ENCODE assay signal across 9 mouse cellular contexts in the genomic region with DNA sequence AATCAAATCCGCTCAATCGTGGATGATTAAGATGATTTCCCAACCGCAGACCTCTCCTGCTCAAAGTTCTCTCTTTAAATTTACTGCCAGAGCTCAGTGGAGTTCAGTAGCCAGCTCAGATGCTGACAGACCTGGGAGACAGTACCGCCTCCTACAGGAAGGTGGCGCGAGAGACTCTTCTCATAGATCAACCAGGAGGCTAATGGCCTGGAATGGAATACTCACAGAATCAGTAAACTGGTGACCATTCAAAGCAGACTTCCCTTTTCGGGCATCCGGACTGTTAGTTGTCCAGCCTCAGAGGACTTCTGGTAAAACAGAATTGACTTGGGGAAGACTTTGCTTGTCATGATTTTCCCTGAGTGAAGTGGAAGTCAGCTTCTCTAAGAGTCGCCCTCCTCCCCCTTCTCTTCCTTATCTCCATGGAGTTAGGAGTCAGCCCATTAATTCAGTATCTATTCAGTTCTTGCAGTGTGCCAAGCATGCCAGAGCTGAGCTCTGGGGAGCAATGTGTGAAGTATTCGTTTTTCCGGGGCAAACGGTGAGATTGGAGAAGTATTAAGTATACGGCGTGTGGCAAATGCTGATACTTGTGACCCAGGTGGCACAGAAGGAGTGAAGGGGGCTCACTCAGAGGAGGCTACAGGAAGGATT.
DNase-seq lines count a peak whose midpoint lies in the region; ATAC-seq and TF ChIP-seq lines count a peak whose summit lies in the region.
"Had no signal": no experiment of that assay in that cellular context is flagged by ENCODE, and none has a peak within 500 bp of the region (broad histone marks: within the 10 kb centered on the region; RNA-seq: fewer than 3 reads in every experiment).

No protein-coding gene starts in this region.

- 41% methylated on average over 14 of the region's 14 CpGs for WGBS in forebrain, embryonic 12.5 days

- DNase-seq in CD8-positive naive resting alpha-beta T cell, adult 2 months (ENCODE audit: low read depth in 2 of 2, low spot score in 2 of 2) = peak; percentile 38 to 45
- DNase-seq in heart, postnatal 36 days = peak; percentile 63 to 78
- peak; percentile 70 to 82 for DNase-seq in layer of hippocampus, adult 2 months (ENCODE audit: low spot score in 2 of 2)
- DNase-seq in lung, postnatal 14 days = peak; percentile 86
- peak; percentile 70 for DNase-seq in retina, postnatal 1 day
- DNase-seq in urinary bladder, adult 2 months (ENCODE audit: low spot score) = peak; percentile 62

- no peak overlapping the region for H3K4me2 ChIP-seq in forebrain, embryonic 12.5 days

- no peak overlapping the region for H3K27ac ChIP-seq in bone marrow macrophage, adult 2 months (ENCODE audit: insufficient read depth, low read depth, low read length)
- H3K27ac ChIP-seq in forebrain, embryonic 12.5 days = no peak overlapping the region
- H3K27ac ChIP-seq in layer of hippocampus, adult 2 months = peak overlapping the region; percentile 49

- H3K4me1 ChIP-seq in bone marrow macrophage, adult 2 months (ENCODE audit: control insufficient read depth, insufficient read depth, low read length) = no peaks in the 10 kb centered on the region
- H3K4me1 ChIP-seq in forebrain, embryonic 12.5 days = peaks cover 5% of the 10 kb centered on the region; the same call in 1 of the 2 replicates

- 0 out of 2 replicates have a peak, but pooled peaks have one; percentile 26 for TF ChIP-seq CTCF in bone marrow macrophage, adult 2 months (IDR thresholded peaks at IDR 0.05; ENCODE audit: low read depth, low read length)
- TF ChIP-seq CTCF in layer of hippocampus, adult 2 months (conservative IDR thresholded peaks at IDR 0.05) = peak; percentile 98

- intact Hi-C loops in heart, postnatal 36 days (cut with DNase I) = loop anchor here (1.0 kb wide), 1 partner anchor 575 kb away; no protein-coding TSS in a partner anchor

- H3K9ac ChIP-seq in forebrain, embryonic 12.5 days = no peak overlapping the region

- no peak overlapping the region for H3K4me3 ChIP-seq in bone marrow macrophage, adult 2 months (ENCODE audit: insufficient read depth, low read length)
- no peak overlapping the region for H3K4me3 ChIP-seq in forebrain, embryonic 12.5 days (replicated peaks)
- no peak overlapping the region for H3K4me3 ChIP-seq in layer of hippocampus, adult 2 months
- H3K4me3 ChIP-seq: erythroblast, embryonic 14.5 days had no signal

- no peak for TF ChIP-seq POLR2A in bone marrow macrophage, adult 2 months (IDR thresholded peaks at IDR 0.05; ENCODE audit: borderline replicate concordance, low read depth, low read length)

- no peaks in the 10 kb centered on the region for H3K27me3 ChIP-seq in forebrain, embryonic 12.5 days

- ATAC-seq in forebrain, embryonic 12.5 days (ENCODE audit: low FRiP score) = peak; percentile 81

- H3K36me3 ChIP-seq in forebrain, embryonic 12.5 days (replicated peaks) = no peaks in the 10 kb centered on the region

- H3K9me3 ChIP-seq in forebrain, embryonic 12.5 days = no peaks in the 10 kb centered on the region
